Mouse (Mus musculus) lung, postnatal 36 days (tissue): ENCODE results near the gene Zc3h6.

Experiments
- DNase-seq: peaks from one replicate; pipeline ENCODE4 v3.0.0; 2022; ENCODE audit warnings: mixed read lengths

Gene Zc3h6

DNA sequence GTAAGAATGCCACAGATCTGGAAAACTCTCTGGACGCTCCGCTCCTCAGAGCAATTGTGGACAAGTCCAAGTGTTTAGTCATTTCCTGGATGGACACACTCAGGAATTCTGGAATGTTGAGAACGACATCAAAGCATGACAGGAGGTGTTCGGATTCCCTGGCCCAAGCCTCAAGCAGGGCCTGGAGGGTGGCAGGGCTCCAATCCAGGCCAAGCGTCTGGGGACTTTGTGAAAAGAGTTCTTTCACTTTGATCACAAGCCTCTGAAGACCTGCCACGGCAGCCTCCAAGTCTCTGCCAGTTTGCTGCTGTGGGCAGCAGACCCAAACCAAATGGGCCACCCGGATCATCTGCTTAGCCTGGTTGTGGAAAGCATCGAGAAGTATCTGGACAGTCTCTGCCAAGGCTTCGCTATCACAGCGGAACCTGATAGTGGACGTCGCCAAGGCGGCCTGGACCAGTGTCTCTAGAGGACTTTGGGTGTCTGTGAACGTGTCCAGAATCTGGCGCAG, 71.3 kb downstream of the Zc3h6 start:
- DNase-seq: no peak

- DNase-seq: no peak
Measured at GRCm38 (mm10) chr2:129038937-129039631, 71.9 kb downstream of the Zc3h6 start.

- peak; percentile 21 for DNase-seq
Measured at GRCm38 (mm10) chr2:129040567-129040966, 73.4 kb downstream of the Zc3h6 start.

DNA sequence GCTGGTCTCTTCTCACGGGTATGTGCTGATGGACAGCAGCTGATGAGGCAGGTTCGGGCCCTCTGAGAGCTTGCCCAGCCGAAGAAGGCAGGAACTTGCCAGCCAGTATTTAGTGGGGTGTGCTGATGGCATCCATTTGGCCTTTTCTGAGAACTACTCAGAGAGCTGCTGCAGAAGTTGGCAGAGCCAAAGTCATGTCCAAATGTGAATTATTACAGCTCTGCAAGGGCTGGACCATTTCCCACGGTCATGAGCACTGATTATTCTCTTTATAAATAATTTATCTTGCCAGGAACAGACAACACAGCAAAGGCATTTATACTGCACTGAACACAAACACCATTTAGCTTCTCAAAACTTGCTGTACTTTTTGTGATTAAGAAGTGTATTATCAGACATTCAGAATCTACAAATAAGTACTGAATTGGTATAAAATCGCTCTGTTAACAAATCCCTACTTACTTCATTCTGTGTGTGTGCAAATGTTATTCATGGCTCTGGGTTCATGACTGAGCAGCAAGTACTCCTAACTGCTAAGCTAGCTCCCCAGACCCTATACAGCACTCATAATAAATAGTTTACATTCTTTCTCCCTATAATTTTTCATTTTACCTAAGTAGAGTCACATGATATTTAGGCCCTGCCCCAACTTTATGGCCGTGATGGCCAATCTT, 79.1 kb downstream of the Zc3h6 start:
- peak; percentile 33 for DNase-seq

DNA sequence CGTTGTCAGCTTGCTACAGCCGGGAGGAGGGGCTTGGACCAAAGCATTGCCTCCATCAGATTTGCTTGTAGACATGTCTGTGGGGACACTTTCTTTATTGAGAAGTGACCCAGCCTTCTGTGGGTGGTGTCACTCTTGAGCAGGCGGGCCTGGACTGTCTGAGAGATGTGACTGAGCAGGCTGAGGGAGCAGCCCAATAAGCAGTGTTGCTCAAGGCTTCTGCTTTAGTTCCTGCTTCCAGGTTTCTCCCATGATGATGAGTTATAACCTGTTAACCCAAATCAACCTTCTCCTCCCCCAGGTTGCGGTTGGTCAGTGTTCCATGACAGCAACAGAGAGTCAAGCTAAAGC, 79.6 kb downstream of the Zc3h6 start:
- no peak for DNase-seq

- no peak for DNase-seq
Measured at GRCm38 (mm10) chr2:129047811-129048210, 80.6 kb downstream of the Zc3h6 start, which contains the start of gene Vinac1. Gene Vinac1, minus strand, starts transcription at chr2:129048172.

- DNase-seq: no peak
Measured at GRCm38 (mm10) chr2:129052451-129052983, 85.3 kb downstream of the Zc3h6 start.

GRCm38 (mm10) chr2:129055741-129056140, 88.5 kb downstream of the Zc3h6 start:
- DNase-seq: no peak

- peak; percentile 53 for DNase-seq
Measured at GRCm38 (mm10) chr2:129056597-129056996, 89.4 kb downstream of the Zc3h6 start.

- no peak for DNase-seq
Measured at GRCm38 (mm10) chr2:129057256-129057655, 90.1 kb downstream of the Zc3h6 start.

- DNase-seq: no peak
Measured at GRCm38 (mm10) chr2:129057920-129058361, 90.7 kb downstream of the Zc3h6 start.

DNA sequence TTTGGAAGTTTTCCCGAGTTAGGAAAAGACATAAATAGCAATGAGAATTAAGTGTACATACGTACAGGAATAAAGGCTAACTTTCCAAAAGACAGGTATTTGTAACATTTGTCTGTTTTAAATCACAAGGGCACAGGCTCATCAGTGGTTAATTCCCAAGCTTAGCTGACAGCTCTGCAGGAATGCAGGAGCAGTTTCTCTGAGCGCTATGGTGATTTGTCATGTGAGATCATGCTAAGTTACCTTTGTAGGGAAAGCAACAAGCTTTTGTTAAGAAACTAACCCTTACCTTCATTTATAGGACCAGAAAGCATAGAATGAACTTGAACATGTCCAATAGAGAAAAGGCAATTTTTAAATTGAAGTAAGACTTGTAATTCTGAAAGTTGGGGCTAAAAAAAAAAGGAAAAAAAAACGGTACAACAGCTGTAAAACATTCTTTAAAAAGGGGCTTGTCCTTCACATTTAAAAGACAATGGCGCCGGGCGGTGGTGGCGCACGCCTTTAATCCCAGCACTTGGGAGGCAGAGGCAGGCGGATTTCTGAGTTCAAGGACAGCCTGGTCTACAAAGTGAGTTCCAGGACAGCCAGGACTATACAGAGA, 94.4 kb downstream of the Zc3h6 start:
- DNase-seq: no peak

- DNase-seq: peak; percentile 84
Measured at GRCm38 (mm10) chr2:129065437-129066282, 98.5 kb downstream of the Zc3h6 start, which contains the start of gene Ttl. Gene Ttl, plus strand, starts transcription at chr2:129065942.

DNA sequence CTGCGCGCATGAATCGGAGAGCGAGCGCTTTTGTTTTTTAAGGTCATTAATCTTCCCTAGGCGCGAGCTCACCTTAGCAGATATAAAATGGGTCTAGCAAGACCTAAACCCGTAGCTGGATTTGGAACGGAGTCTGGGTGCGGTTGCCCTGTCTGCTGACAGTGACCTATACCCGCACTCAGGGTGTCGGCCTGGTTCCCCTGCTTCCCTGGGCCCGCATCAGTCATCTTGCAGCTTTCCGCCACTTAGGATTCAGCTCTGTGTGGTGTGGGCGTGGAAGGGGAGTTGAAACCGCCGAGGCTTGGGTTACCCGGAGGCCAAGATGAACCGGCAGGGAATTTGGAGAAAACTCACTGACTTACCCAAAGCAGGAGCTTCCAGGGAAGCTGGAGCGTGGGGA, 99.1 kb downstream of the Zc3h6 start:
- DNase-seq: peak; percentile 67
